Mouse (Mus musculus) forebrain, embryonic 12.5 days (tissue): ENCODE results near the gene Cers6. TPM values are rescaled to one million over a fixed set of nuclear protein-coding genes. Genes with fewer than 3 reads are reported as not detected.

Experiments
- ATAC-seq: fragments of 200-750 bp; cut with Nextera tagmentation; 2 replicates; pipeline ENCODE4 v1.8.0; 2017; ENCODE audit warnings: moderate TSS enrichment; ENCODE audit not compliant: low FRiP score
- H3K27ac ChIP-seq: fragments of 300-500 bp; sonication (generic); 2 replicates; pipeline ENCODE4 v1.5.1; 2016; ENCODE audit warnings: mild to moderate bottlenecking
- H3K27me3 ChIP-seq: fragments of 300-500 bp; sonication (generic); 2 replicates; pipeline ENCODE4 v1.6.1; 2016; ENCODE audit warnings: mild to moderate bottlenecking
- H3K36me3 ChIP-seq: fragments of 300-500 bp; sonication (generic); replicated peaks from 2 replicates; pipeline ENCODE4 v1.6.1; 2016; ENCODE audit warnings: mild to moderate bottlenecking
- H3K4me1 ChIP-seq: fragments of 300-500 bp; sonication (generic); 2 replicates; pipeline ENCODE4 v1.6.1; 2016
- H3K4me2 ChIP-seq: fragments of 300-500 bp; sonication (generic); 2 replicates; pipeline ENCODE4 v1.6.1; 2016; ENCODE audit warnings: mild to moderate bottlenecking, moderate library complexity
- H3K4me3 ChIP-seq: fragments of 300-500 bp; sonication (generic); replicated peaks from 2 replicates; pipeline ENCODE4 v1.5.1; 2016; ENCODE audit warnings: mild to moderate bottlenecking
- H3K9ac ChIP-seq: fragments of 300-500 bp; sonication (generic); 2 replicates; pipeline ENCODE4 v1.6.1; 2016; ENCODE audit warnings: mild to moderate bottlenecking
- H3K9me3 ChIP-seq: fragments of 300-500 bp; sonication (generic); 2 replicates; pipeline ENCODE4 v1.6.1; 2016
- WGBS: fragments of 180-500 bp; shearing (Covaris S2); methylation state at CpG from one replicate; pipeline ENCODE4 v1.1.7; 2016; 5-methylcytosine and 5-hydroxymethylcytosine counted together
- polyA plus RNA-seq: library from polyadenylated mRNA; unstranded; fragments of >200 nt; fragmentation: Nextera tagmentation; extraction: Ambion mirVana; gene quantifications from 2 replicates; pipeline ENCODE4 v1.2.1, GENCODE M21; 2016

Gene Cers6
- polyA plus RNA-seq, 1 experiment from 2014 or later = 34.8 TPM

DNA sequence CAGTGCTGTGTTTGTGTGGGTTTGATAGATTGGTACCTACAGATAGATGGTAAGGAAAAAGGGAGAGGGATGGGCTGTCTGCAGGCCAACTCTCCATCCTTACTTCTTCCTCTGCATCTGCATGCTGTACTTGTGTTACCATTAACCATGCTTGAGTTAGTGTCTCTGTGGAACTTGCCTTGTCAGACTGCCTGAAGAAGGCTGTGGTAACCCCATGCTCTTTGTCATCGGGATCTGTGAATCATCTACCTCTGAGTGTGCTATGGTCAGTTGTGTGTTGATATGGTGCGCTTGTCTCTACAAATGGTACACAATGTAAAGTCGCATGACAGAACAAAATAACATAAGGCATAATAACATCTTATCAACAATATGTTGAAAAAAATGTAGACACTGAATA, 94.9 kb downstream of the Cers6 start:
- Histone ChIP-seq H3K4me1 (no peaks in the 10 kb centered on the region), H3K4me2 (no peak overlapping the region), H3K27me3 (no peaks in the 10 kb centered on the region), H3K9ac (no peak overlapping the region), H3K4me3 (no peak overlapping the region), H3K9me3 (no peaks in the 10 kb centered on the region), H3K27ac (no peak overlapping the region), H3K36me3 (no peaks in the 10 kb centered on the region)
- ATAC-seq = no peak
- 97% methylated on average over 3 of the region's 3 CpGs for WGBS

DNA sequence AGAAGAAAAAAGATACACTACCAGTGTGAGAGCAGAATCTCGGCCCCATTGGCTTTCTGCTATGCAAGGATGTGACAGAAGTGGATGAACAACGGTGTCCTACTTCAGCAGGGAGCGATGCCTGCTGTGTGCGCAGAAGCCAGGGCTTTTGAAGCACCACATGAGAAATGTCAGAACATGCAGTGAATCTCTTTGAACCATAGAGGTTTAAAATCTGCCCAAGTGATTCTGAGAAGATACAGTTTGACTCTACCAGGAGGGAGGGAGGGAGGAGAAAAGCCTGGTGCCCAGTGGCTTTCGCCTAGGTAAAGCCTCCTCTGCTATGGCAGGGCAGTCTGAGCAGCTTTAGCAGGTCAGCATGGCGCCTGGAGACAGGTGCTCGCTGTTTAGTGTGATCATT, 96.6 kb downstream of the Cers6 start:
- Histone ChIP-seq H3K9ac (no peak overlapping the region), H3K9me3 (no peaks in the 10 kb centered on the region), H3K4me2 (no peak overlapping the region), H3K27ac (no peak overlapping the region), H3K4me3 (no peak overlapping the region), H3K27me3 (no peaks in the 10 kb centered on the region), H3K36me3 (no peaks in the 10 kb centered on the region), H3K4me1 (no peaks in the 10 kb centered on the region)
- no peak for ATAC-seq
- 86% methylated on average over 7 of the region's 7 CpGs for WGBS

DNA sequence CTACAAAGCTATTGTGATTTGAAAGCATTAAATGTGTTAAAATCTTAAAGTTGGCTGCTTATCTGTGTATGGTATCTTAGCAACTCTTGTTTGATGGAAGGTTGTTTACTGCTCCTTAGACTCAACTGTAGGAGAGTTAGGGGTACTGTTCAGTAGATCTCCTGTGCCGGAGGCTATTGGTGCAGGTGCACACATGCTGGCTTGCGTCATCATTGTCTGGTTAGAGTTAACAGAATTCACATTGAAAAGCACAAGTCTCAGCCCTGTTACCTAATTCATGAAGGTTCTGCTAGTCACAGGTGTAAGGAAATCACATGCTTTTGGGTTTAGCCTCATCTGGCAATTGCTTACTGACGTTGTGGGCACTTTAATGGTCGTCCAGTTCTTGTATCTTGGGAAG, 98.3 kb downstream of the Cers6 start:
- Histone ChIP-seq H3K4me1 (no peaks in the 10 kb centered on the region), H3K27ac (no peak overlapping the region), H3K4me3 (no peak overlapping the region), H3K9ac (no peak overlapping the region), H3K4me2 (no peak overlapping the region), H3K27me3 (no peaks in the 10 kb centered on the region), H3K9me3 (no peaks in the 10 kb centered on the region), H3K36me3 (no peaks in the 10 kb centered on the region)
- 96% methylated on average over 4 of the region's 4 CpGs for WGBS
- ATAC-seq = no peak

DNA sequence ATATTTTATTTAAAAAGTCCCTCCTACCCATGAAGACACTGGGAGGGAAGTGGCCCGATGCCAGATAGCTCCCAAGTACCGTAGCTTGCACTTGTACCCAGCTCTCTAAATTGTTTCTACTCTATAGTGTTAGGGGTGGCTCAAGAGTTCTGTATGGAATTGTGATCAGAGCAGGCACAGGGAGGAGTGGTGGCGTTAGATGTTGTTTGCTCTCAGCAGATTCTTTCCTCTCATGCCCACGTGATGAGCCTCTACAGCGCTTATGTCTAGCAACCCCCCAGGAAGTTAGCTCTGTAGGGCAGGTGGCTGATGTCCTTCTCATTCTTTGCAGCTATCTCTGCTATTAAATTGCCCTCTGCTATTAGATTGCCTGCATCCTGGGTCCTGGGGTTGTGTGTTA, 98.8 kb downstream of the Cers6 start:
- Histone ChIP-seq H3K9ac (no peak overlapping the region), H3K36me3 (no peaks in the 10 kb centered on the region), H3K27ac (no peak overlapping the region), H3K4me1 (no peaks in the 10 kb centered on the region), H3K4me3 (no peak overlapping the region), H3K27me3 (no peaks in the 10 kb centered on the region), H3K4me2 (no peak overlapping the region), H3K9me3 (no peaks in the 10 kb centered on the region)
- ATAC-seq = no peak
- 97% methylated on average over 5 of the region's 5 CpGs for WGBS

DNA sequence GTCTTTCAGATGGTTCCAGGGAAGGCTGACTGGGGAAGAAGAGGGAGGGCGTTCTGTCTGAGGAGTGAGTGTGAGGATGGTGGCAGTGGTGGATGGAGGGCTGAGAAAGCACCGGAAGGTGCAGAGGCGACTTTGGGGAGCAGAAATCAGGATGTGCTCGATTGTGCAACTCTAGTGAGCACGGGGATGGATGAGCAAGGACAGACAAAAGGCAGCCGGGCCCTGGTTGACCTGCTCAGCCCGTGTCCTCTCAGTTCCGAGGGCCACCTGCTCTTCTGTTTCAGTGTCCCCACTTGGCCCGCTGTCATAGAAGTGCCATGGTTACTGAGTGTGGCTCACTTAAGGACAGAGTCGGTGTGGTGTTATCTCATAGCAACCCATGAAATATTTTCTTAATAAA, 99.4 kb downstream of the Cers6 start:
- Histone ChIP-seq H3K27ac (no peak overlapping the region), H3K4me3 (no peak overlapping the region), H3K36me3 (no peaks in the 10 kb centered on the region), H3K9me3 (no peaks in the 10 kb centered on the region), H3K4me1 (no peaks in the 10 kb centered on the region), H3K9ac (no peak overlapping the region), H3K27me3 (no peaks in the 10 kb centered on the region), H3K4me2 (no peak overlapping the region)
- WGBS = 90% methylated on average over 10 of the region's 10 CpGs
- no peak for ATAC-seq

DNA sequence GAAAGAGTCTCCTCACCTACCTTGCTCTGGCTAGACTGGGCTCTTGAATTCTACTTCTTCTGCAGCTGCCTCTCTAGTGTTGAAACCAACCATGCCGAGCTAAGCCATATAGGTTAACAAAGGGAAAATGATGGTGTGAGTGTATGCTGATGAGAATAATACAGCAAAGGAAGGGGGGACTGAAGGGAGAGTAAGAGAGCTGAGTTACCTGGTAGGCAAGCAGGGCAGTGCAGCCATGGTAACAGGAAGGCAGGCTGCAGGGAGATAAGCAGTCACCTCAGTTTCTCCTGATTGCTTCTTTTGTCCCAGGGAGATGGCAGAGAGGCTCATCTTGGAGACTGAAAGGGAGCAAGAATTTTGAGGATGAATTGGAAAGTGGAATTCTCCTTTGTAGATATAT, 105.1 kb downstream of the Cers6 start:
- Histone ChIP-seq H3K4me3 (no peak overlapping the region), H3K36me3 (0 out of 2 replicates have a peak, but pooled peaks cover 4% of the 10 kb centered on the region), H3K27me3 (no peaks in the 10 kb centered on the region), H3K4me1 (no peaks in the 10 kb centered on the region), H3K9ac (no peak overlapping the region), H3K27ac (no peak overlapping the region), H3K4me2 (no peak overlapping the region), H3K9me3 (peaks cover 8% of the 10 kb centered on the region; the same call in 1 of the 2 replicates)
- no peak for ATAC-seq
- 62% methylated on average over 1 of the region's 1 CpGs for WGBS

DNA sequence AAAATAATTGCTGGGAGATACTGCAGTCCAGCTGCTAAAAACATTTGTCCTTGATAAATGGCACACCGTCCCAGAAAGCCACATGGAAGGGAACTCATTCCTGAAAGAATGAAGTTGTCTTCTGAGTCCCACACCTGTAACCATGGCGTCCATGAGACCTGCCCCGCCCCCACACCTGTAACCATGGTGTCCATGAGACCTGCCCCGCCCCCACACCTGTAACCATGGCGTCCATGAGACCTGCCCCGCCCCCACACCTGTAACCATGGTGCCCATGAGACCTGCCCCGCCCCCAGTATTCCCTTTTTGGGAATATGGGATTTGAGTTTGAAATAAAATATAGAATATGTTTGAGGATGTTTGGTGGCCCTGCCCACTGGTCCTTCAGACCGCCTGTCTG, 106.8 kb downstream of the Cers6 start:
- Histone ChIP-seq H3K9me3 (peaks cover 8% of the 10 kb centered on the region; the same call in 1 of the 2 replicates), H3K4me3 (no peak overlapping the region), H3K4me2 (no peak overlapping the region), H3K9ac (no peak overlapping the region), H3K27me3 (no peaks in the 10 kb centered on the region), H3K27ac (no peak overlapping the region), H3K4me1 (no peaks in the 10 kb centered on the region), H3K36me3 (0 out of 2 replicates have a peak, but pooled peaks cover 4% of the 10 kb centered on the region)
- 86% methylated on average over 8 of the region's 8 CpGs for WGBS
- no peak for ATAC-seq

DNA sequence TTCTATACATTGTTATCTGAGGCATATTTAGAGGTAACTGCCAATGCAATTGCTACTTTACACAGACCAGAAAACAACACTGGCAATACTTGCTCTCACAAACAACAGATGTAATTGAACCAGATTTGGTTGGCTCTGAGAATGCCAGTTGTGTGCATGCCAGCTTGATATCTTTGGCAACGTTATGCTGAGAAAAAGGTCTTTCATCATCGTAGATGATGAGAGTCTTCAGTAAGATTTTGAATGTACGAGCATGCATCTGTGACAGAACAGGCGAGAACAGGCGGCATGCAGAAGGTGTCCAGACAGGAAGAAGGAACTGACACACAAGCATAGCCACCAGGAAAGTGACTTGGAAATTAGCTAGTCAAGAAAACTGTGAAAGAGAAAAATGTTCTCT, 110.6 kb downstream of the Cers6 start:
- H3K4me1 ChIP-seq = no peaks in the 10 kb centered on the region
- 0 out of 2 replicates have a peak, but pooled peaks cover 4% of the 10 kb centered on the region for H3K36me3 ChIP-seq
- H3K27ac ChIP-seq = no peak overlapping the region
- no peak overlapping the region for H3K4me2 ChIP-seq
- H3K27me3 ChIP-seq = no peaks in the 10 kb centered on the region
- H3K9ac ChIP-seq = no peak overlapping the region
- H3K4me3 ChIP-seq = no peak overlapping the region
- peaks cover 8% of the 10 kb centered on the region; the same call in 1 of the 2 replicates for H3K9me3 ChIP-seq
- no peak for ATAC-seq
- whole genome bisulfite sequencing = 95% methylated on average over 5 of the region's 5 CpGs

DNA sequence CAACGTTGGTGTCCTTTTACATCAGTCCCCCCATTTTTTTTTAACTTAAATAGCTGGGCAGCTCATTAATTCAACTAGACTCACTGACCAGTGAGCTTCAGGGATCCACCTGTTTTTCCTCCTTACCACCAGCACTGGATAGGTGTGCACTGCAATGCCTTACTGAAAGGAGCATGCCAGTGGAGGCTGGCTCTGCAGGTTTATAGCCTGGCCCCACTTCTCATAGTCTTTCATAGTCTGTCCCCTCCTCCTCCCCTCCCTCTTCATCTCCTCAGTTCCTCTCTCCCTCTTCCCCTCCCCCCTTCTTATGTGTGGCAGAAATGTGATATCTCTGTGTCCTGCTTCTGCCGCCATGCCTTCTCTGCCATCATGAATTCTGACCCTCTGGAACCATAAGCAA, 112.5 kb downstream of the Cers6 start:
- WGBS = 72% methylated on average over 2 of the region's 2 CpGs

DNA sequence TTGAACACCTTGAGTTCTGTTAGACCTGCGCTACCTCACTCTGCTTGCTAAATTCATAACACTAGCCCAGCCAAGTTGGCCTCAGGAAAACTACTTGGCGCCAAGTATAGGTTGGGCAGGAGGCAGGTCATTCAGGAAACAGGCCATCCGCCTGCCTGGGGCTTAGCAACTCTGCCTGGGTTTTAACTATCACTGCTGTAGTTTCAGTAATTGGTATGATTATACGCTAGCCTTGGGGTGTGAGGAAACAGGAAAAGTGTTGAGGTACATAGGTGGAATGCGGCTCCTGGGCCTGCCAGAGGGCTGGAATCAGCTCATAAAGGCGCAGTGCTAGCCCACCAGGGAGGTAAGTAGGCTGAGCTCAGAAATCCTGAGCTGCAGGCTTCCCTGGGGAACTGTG, 114.0 kb downstream of the Cers6 start:
- Histone ChIP-seq H3K36me3 (no peaks in the 10 kb centered on the region), H3K4me3 (no peak overlapping the region), H3K9me3 (peaks cover 2% of the 10 kb centered on the region; the same call in 1 of the 2 replicates), H3K27me3 (no peaks in the 10 kb centered on the region), H3K4me1 (0 out of 2 replicates have a peak, but pooled peaks cover 3% of the 10 kb centered on the region), H3K27ac (no peak overlapping the region), H3K4me2 (no peak overlapping the region), H3K9ac (no peak overlapping the region)
- ATAC-seq = no peak
- WGBS = 88% methylated on average over 6 of the region's 6 CpGs

More for the DNA sequence above, 112.5 kb downstream of the Cers6 start:
- Histone ChIP-seq H3K36me3 (0 out of 2 replicates have a peak, but pooled peaks cover 4% of the 10 kb centered on the region), H3K4me2 (no peak overlapping the region), H3K9ac (no peak overlapping the region), H3K9me3 (peaks cover 8% of the 10 kb centered on the region; the same call in 1 of the 2 replicates), H3K27me3 (no peaks in the 10 kb centered on the region), H3K4me1 (0 out of 2 replicates have a peak, but pooled peaks cover 2% of the 10 kb centered on the region), H3K27ac (no peak overlapping the region), H3K4me3 (no peak overlapping the region)
- no peak for ATAC-seq

DNA sequence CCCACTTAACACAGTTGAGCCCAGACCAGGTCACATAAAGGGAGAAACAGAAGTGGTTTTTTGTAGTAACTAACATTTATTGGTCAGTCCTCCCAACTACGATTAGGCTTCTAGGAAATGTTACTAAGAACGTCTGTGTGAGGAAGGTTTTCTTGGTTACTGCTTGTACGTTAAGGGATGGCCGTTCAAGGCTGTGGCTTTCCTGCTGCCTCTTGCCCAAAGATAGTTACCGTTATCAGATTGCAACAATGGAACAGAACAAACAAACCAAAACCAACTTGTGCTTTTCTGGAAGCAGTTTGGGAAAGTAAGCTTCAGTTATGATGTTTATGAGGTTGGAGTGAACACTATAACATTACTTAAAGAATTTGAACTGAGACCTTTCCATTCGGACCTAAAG, 114.5 kb downstream of the Cers6 start:
- WGBS = 91% methylated on average over 6 of the region's 6 CpGs
- H3K27ac ChIP-seq = no peak overlapping the region
- H3K27me3 ChIP-seq = no peaks in the 10 kb centered on the region
- H3K36me3 ChIP-seq = no peaks in the 10 kb centered on the region
- H3K9me3 ChIP-seq = no peaks in the 10 kb centered on the region
- H3K4me2 ChIP-seq = no peak overlapping the region
- H3K9ac ChIP-seq = no peak overlapping the region
- H3K4me1 ChIP-seq = 0 out of 2 replicates have a peak, but pooled peaks cover 3% of the 10 kb centered on the region
- H3K4me3 ChIP-seq = no peak overlapping the region
- ATAC-seq = no peak

DNA sequence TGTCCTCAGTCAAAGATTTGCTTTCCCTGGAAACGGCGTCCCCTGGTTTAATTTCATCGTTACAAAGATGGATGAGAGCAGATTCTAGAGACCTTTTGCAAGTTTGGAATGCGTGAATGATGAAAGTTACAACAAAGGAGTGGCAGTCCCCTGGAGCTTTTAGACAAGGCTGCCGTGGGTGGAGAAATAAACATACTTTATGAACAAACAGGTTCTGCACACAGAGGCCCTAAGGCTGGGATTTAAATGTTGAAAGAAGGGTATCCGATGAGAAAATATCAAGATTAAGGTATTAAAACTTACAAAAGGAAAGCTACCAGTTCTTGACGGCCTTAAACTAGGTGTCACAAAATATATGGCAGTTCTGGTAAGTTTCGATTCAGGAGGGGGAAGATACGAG, 117.0 kb downstream of the Cers6 start:
- 63% methylated on average over 9 of the region's 9 CpGs for WGBS
- ATAC-seq = no peak
- H3K27me3 ChIP-seq = no peaks in the 10 kb centered on the region
- no peak overlapping the region for H3K27ac ChIP-seq
- no peak overlapping the region for H3K9ac ChIP-seq
- no peak overlapping the region for H3K4me3 ChIP-seq
- H3K9me3 ChIP-seq = no peaks in the 10 kb centered on the region
- H3K36me3 ChIP-seq = no peaks in the 10 kb centered on the region
- peaks cover 17% of the 10 kb centered on the region; the same call in 1 of the 2 replicates for H3K4me1 ChIP-seq
- no peak overlapping the region for H3K4me2 ChIP-seq

DNA sequence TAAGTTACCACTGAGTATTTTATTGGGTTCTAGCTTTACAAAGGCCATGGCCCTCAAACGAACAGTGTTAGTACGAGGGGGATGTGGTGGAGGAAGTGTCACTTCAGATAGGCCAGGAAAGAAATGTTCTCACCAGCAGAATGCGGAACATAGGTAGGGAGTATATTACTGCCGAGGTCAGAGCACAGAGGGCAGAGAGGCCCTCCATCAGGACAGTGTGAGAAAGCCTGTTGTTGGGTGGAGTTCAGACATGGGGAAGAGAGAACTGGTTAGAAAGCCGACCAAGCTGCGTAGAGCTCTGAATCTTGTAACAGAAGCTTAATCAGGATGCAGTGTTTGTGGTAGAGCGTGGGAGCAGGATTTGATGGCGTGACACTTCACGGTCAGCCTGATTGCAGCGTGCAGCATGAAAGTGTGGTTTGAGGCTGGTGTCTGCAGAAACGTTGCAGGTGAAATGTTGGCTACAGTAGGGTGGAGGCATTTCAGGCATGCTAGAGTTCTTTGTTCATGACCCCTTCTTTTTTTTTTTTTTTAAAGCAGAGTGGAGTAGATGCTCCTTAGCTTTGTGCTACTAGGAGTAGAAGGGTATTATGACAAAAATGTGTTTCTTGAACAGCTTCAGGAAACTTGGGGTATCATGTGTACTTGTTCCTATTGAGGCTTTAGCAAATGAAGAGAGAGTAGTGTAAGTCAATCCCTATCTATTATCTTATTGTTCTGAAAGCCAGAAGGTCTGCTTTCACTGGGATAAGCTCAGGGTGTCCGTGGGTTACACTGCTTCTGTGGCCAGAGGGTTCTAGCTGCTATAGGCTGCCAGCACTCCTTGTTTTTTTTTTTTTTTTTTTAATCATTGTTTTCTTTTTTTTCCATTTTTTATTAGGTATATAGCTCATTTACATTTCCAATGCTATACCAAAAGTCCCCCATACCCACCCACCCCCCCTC, 117.7 kb downstream of the Cers6 start:
- Histone ChIP-seq H3K27ac (no peak overlapping the region), H3K4me2 (no peak overlapping the region), H3K4me3 (no peak overlapping the region), H3K4me1 (peaks cover 17% of the 10 kb centered on the region; the same call in 1 of the 2 replicates), H3K36me3 (no peaks in the 10 kb centered on the region), H3K9ac (no peak overlapping the region), H3K9me3 (no peaks in the 10 kb centered on the region), H3K27me3 (no peaks in the 10 kb centered on the region)
- 82% methylated on average over 12 of the region's 12 CpGs for WGBS
- ATAC-seq = no peak
